Mouse (Mus musculus): ENCODE data around the gene Zfp667. TPM values are rescaled to one million over a fixed set of nuclear protein-coding genes. Genes with fewer than 3 reads are reported as not detected.
A peak's percentile ranks its signal among the peaks of the same experiment; 100 is the strongest.
"Not testable (repeated sequence)": the region's sequence is repeated elsewhere in the genome, so short reads cannot be mapped to it uniquely, and the experiment has no call there.

Zfp667 gene
- polyA plus RNA-seq, 1 experiment from 2014 or later: 5.4 TPM

- Histone ChIP-seq H3K4me1 (replicated peaks) (no peaks in the 10 kb centered on the region), H3K27me3 (no peaks in the 10 kb centered on the region), H3K4me2 (no peak overlapping the region), H3K36me3 (replicated peaks) (no peaks in the 10 kb centered on the region), H3K9me3 (replicated peaks) (no peaks in the 10 kb centered on the region), H3K27ac (replicated peaks) (no peak overlapping the region), H3K4me3 (replicated peaks) (no peak overlapping the region), H3K9ac (no peak overlapping the region)
- ATAC-seq (ENCODE audit: insufficient read depth): no peak
- WGBS (ENCODE audit: insufficient replicate concordance): 57% methylated on average over 4 of the region's 4 CpGs
These were observed 23.4 kb upstream of the Zfp667 start for GRCm38 (mm10) chr7:6262984-6263383.

GRCm38 (mm10) chr7:6265695-6266094 lies 20.7 kb upstream of the Zfp667 start:
- WGBS (ENCODE audit: insufficient replicate concordance): 47% methylated on average over 8 of the region's 8 CpGs
- Histone ChIP-seq H3K9ac (no peak overlapping the region), H3K36me3 (replicated peaks) (no peaks in the 10 kb centered on the region), H3K4me1 (replicated peaks) (no peaks in the 10 kb centered on the region), H3K9me3 (replicated peaks) (no peaks in the 10 kb centered on the region), H3K4me3 (replicated peaks) (no peak overlapping the region), H3K4me2 (no peak overlapping the region), H3K27ac (replicated peaks) (no peak overlapping the region), H3K27me3 (no peaks in the 10 kb centered on the region)
- no peak for ATAC-seq (ENCODE audit: insufficient read depth)

GRCm38 (mm10) chr7:6277906-6278305 lies 8.5 kb upstream of the Zfp667 start:
- Histone ChIP-seq H3K4me3 (replicated peaks) (no peak overlapping the region), H3K4me2 (no peak overlapping the region), H3K36me3 (replicated peaks) (no peaks in the 10 kb centered on the region), H3K4me1 (replicated peaks) (peaks cover 16% of the 10 kb centered on the region), H3K9ac (no peak overlapping the region), H3K9me3 (replicated peaks) (no peaks in the 10 kb centered on the region), H3K27ac (replicated peaks) (no peak overlapping the region), H3K27me3 (no peaks in the 10 kb centered on the region)
- WGBS (ENCODE audit: insufficient replicate concordance): 10% methylated on average over 3 of the region's 3 CpGs
- ATAC-seq (ENCODE audit: insufficient read depth): peak; percentile 81

GRCm38 (mm10) chr7:6282749-6283148 lies 3.6 kb upstream of the Zfp667 start:
- ATAC-seq (ENCODE audit: insufficient read depth): no peak
- peak overlapping the region; percentile 67 for H3K4me3 ChIP-seq (replicated peaks)
- peak overlapping the region; percentile 54; the same call in 1 of the 2 replicates for H3K9ac ChIP-seq
- 0% methylated on average over 1 of the region's 1 CpGs for WGBS (ENCODE audit: insufficient replicate concordance)
- peak overlapping the region; percentile 76 for H3K27ac ChIP-seq (replicated peaks)
- H3K36me3 ChIP-seq (replicated peaks): no peaks in the 10 kb centered on the region
- H3K9me3 ChIP-seq (replicated peaks): no peaks in the 10 kb centered on the region
- no peaks in the 10 kb centered on the region for H3K27me3 ChIP-seq
- H3K4me1 ChIP-seq (replicated peaks): peaks cover 46% of the 10 kb centered on the region
- H3K4me2 ChIP-seq: peak overlapping the region; percentile 82

GRCm38 (mm10) chr7:6283451-6284075 lies 2.8 kb upstream of the Zfp667 start:
- H3K36me3 ChIP-seq (replicated peaks): no peaks in the 10 kb centered on the region
- peaks cover 48% of the 10 kb centered on the region for H3K4me1 ChIP-seq (replicated peaks)
- peak overlapping the region; percentile 76 for H3K27ac ChIP-seq (replicated peaks)
- peak overlapping the region; percentile 54 for H3K9ac ChIP-seq
- no peaks in the 10 kb centered on the region for H3K9me3 ChIP-seq (replicated peaks)
- no peaks in the 10 kb centered on the region for H3K27me3 ChIP-seq
- peak overlapping the region; percentile 67 for H3K4me3 ChIP-seq (replicated peaks)
- WGBS (ENCODE audit: insufficient replicate concordance): under 1% methylated on average over 23 of the region's 23 CpGs
- peak; percentile 35; the same call in 1 of the 2 replicates for ATAC-seq (ENCODE audit: insufficient read depth)
- H3K4me2 ChIP-seq: peak overlapping the region; percentile 82

GRCm38 (mm10) chr7:6284442-6285012 lies 1.9 kb upstream of the Zfp667 start:
- no peak overlapping the region for H3K9ac ChIP-seq
- H3K9me3 ChIP-seq (replicated peaks): no peaks in the 10 kb centered on the region
- H3K4me3 ChIP-seq (replicated peaks): no peak overlapping the region
- no peak for ATAC-seq (ENCODE audit: insufficient read depth)
- H3K27me3 ChIP-seq: no peaks in the 10 kb centered on the region
- WGBS (ENCODE audit: insufficient replicate concordance): 86% methylated on average over 4 of the region's 4 CpGs
- peak overlapping the region; percentile 82 for H3K4me2 ChIP-seq
- peaks cover 47% of the 10 kb centered on the region for H3K4me1 ChIP-seq (replicated peaks)
- H3K36me3 ChIP-seq (replicated peaks): no peaks in the 10 kb centered on the region
- no peak overlapping the region for H3K27ac ChIP-seq (replicated peaks)

GRCm38 (mm10) chr7:6285366-6285765 lies 1.0 kb upstream of the Zfp667 start:
- H3K9me3 ChIP-seq (replicated peaks): no peaks in the 10 kb centered on the region
- H3K27me3 ChIP-seq: no peaks in the 10 kb centered on the region
- WGBS (ENCODE audit: insufficient replicate concordance): 70% methylated on average over 6 of the region's 6 CpGs
- peak overlapping the region; percentile 57; the same call in 1 of the 2 replicates for H3K9ac ChIP-seq
- no peaks in the 10 kb centered on the region; the same call in 1 of the 2 replicates for H3K36me3 ChIP-seq (replicated peaks)
- peak overlapping the region; percentile 66 for H3K4me3 ChIP-seq (replicated peaks)
- H3K4me1 ChIP-seq (replicated peaks): peaks cover 47% of the 10 kb centered on the region
- H3K4me2 ChIP-seq: peak overlapping the region; percentile 91
- peak overlapping the region; percentile 81; the same call in 1 of the 2 replicates for H3K27ac ChIP-seq (replicated peaks)
- ATAC-seq (ENCODE audit: insufficient read depth): no peak

GRCm38 (mm10) chr7:6286921-6287531 lies 647 bp downstream of the Zfp667 start:
- ATAC-seq (ENCODE audit: insufficient read depth): peak; percentile 66
- peak overlapping the region; percentile 66 for H3K4me3 ChIP-seq (replicated peaks)
- WGBS (ENCODE audit: insufficient replicate concordance): 19% methylated on average over 15 of the region's 15 CpGs
- no peaks in the 10 kb centered on the region for H3K27me3 ChIP-seq
- no peaks in the 10 kb centered on the region; the same call in 1 of the 2 replicates for H3K36me3 ChIP-seq (replicated peaks)
- peak overlapping the region; percentile 81 for H3K27ac ChIP-seq (replicated peaks)
- peak overlapping the region; percentile 91 for H3K4me2 ChIP-seq
- peak overlapping the region; percentile 57 for H3K9ac ChIP-seq
- no peaks in the 10 kb centered on the region for H3K9me3 ChIP-seq (replicated peaks)
- peaks cover 47% of the 10 kb centered on the region for H3K4me1 ChIP-seq (replicated peaks)

GRCm38 (mm10) chr7:6291121-6291520 lies 4.7 kb downstream of the Zfp667 start:
- not testable (repeated sequence) for H3K9me3 ChIP-seq (replicated peaks); H3K27me3 ChIP-seq; H3K4me3 ChIP-seq (replicated peaks); ATAC-seq (ENCODE audit: insufficient read depth); H3K27ac ChIP-seq (replicated peaks); H3K4me2 ChIP-seq; H3K9ac ChIP-seq
- Histone ChIP-seq H3K36me3 (replicated peaks) (peaks cover 20% of the 10 kb centered on the region; the same call in 1 of the 2 replicates), H3K4me1 (replicated peaks) (peaks cover 26% of the 10 kb centered on the region)
- 71% methylated on average over 6 of the region's 6 CpGs for WGBS (ENCODE audit: insufficient replicate concordance)

- 68% methylated on average over 11 of the region's 11 CpGs for WGBS (ENCODE audit: insufficient replicate concordance)
- not testable (repeated sequence) for ATAC-seq (ENCODE audit: insufficient read depth); H3K4me3 ChIP-seq (replicated peaks); H3K27me3 ChIP-seq; H3K9me3 ChIP-seq (replicated peaks); H3K4me1 ChIP-seq (replicated peaks); H3K9ac ChIP-seq; H3K4me2 ChIP-seq; H3K27ac ChIP-seq (replicated peaks)
- H3K36me3 ChIP-seq (replicated peaks): peaks cover 22% of the 10 kb centered on the region
These were observed 14.4 kb downstream of the Zfp667 start for GRCm38 (mm10) chr7:6300796-6301195.

- Histone ChIP-seq H3K27me3 (no peaks in the 10 kb centered on the region), H3K9me3 (replicated peaks) (no peaks in the 10 kb centered on the region), H3K36me3 (replicated peaks) (no peaks in the 10 kb centered on the region), H3K4me3 (replicated peaks) (peak overlapping the region; percentile 64), H3K4me1 (replicated peaks) (peaks cover 16% of the 10 kb centered on the region), H3K27ac (replicated peaks) (peak overlapping the region; percentile 53; the same call in 1 of the 2 replicates), H3K4me2 (peak overlapping the region; percentile 78), H3K9ac (peak overlapping the region; percentile 46)
- ATAC-seq (ENCODE audit: insufficient read depth): peak; percentile 60
- 15% methylated on average over 23 of the region's 23 CpGs for WGBS (ENCODE audit: insufficient replicate concordance)
These were observed 44.3 kb downstream of the Zfp667 start for GRCm38 (mm10) chr7:6330458-6331232.

Measured in liver, embryonic 15.5 days (tissue).